Mouse (Mus musculus) hindbrain, embryonic 15.5 days (tissue): ENCODE data around the gene Aspa. TPM values are rescaled to one million over a fixed set of nuclear protein-coding genes. Genes with fewer than 3 reads are reported as not detected.
"Not testable (repeated sequence)": the region's sequence is repeated elsewhere in the genome, so short reads cannot be mapped to it uniquely, and the experiment has no call there.

ENCODE experiments used
- ATAC-seq: fragments of 200-750 bp; cut with Nextera tagmentation; 2 replicates; pipeline ENCODE4 v1.8.0; 2017; ENCODE audit warnings: low read depth, moderate number of reproducible peaks, moderate TSS enrichment; ENCODE audit not compliant: low FRiP score
- H3K27ac ChIP-seq: fragments of 300-500 bp; sonication (generic); replicated peaks from 2 replicates; pipeline ENCODE4 v1.5.1; 2015; ENCODE audit warnings: mild to moderate bottlenecking, inconsistent platforms
- H3K27me3 ChIP-seq: fragments of 300-500 bp; sonication (generic); 2 replicates; pipeline ENCODE4 v1.6.1; 2015; ENCODE audit warnings: control low read depth, inconsistent platforms
- H3K36me3 ChIP-seq: fragments of 300-500 bp; sonication (generic); 2 replicates; pipeline ENCODE4 v1.6.1; 2015; ENCODE audit warnings: control low read depth, inconsistent platforms
- H3K4me1 ChIP-seq: fragments of 300-500 bp; sonication (generic); replicated peaks from 2 replicates; pipeline ENCODE4 v1.6.1; 2015; ENCODE audit warnings: control low read depth, inconsistent platforms
- H3K4me2 ChIP-seq: fragments of 300-500 bp; sonication (generic); 2 replicates; pipeline ENCODE4 v1.6.1; 2015; ENCODE audit warnings: moderate library complexity, mild to moderate bottlenecking, inconsistent platforms
- H3K4me3 ChIP-seq: fragments of 300-500 bp; sonication (generic); 2 replicates; pipeline ENCODE4 v1.5.1; 2015; ENCODE audit warnings: mild to moderate bottlenecking, inconsistent platforms
- H3K9ac ChIP-seq: fragments of 300-500 bp; sonication (generic); 2 replicates; pipeline ENCODE4 v1.6.1; 2015; ENCODE audit warnings: inconsistent platforms
- H3K9me3 ChIP-seq: fragments of 300-500 bp; sonication (generic); 2 replicates; pipeline ENCODE4 v1.6.1; 2016; ENCODE audit warnings: control low read depth, inconsistent platforms
- WGBS: fragments of 180-500 bp; shearing (Covaris S2); methylation state at CpG from one replicate; pipeline ENCODE4 v1.1.7; 2015; 5-methylcytosine and 5-hydroxymethylcytosine counted together
- polyA plus RNA-seq: library from polyadenylated mRNA; unstranded; fragments of >200 nt; fragmentation: Nextera tagmentation; extraction: Ambion mirVana; gene quantifications from 2 replicates; pipeline ENCODE4 v1.2.1, GENCODE M21; 2015

The Aspa gene
- polyA plus RNA-seq: 2.0 and 2.2 TPM in 2 replicates

- Histone ChIP-seq H3K4me2 (no peak within 1 kb of the TSS), H3K9me3 (no peaks in the 10 kb centered on the region), H3K9ac (no peak within 1 kb of the TSS), H3K27me3 (no peaks in the 10 kb centered on the region), H3K36me3 (no peaks in the 10 kb centered on the region), H3K4me1 (no peaks in the 10 kb centered on the region), H3K27ac (no peak within 1 kb of the TSS), H3K4me3 (no peak within 1 kb of the TSS)
- no peak for ATAC-seq
- 78% methylated on average over 27 of the region's 27 CpGs for WGBS
Measured at GRCm38 (mm10) chr11:73329442-73329841, at the start of gene Aspa, which contains the start of the genes Gm49340 and Spata22. Aspa (minus strand) TSS chr11:73329596. Gm49340 (plus strand) TSS chr11:73329741. Spata22 (plus strand) TSS chr11:73329741.

- no peak within 1 kb of the TSS for H3K27ac ChIP-seq
- no peak within 1 kb of the TSS for H3K4me3 ChIP-seq
- H3K27me3 ChIP-seq: no peaks in the 10 kb centered on the region
- H3K4me1 ChIP-seq: no peaks in the 10 kb centered on the region
- no peaks in the 10 kb centered on the region for H3K9me3 ChIP-seq
- no peaks in the 10 kb centered on the region for H3K36me3 ChIP-seq
- H3K4me2 ChIP-seq: no peak within 1 kb of the TSS
- H3K9ac ChIP-seq: no peak within 1 kb of the TSS
- no peak for ATAC-seq
- 96% methylated on average over 2 of the region's 2 CpGs for WGBS
Measured at GRCm38 (mm10) chr11:73370946-73371345, 41.5 kb upstream of the Aspa start, which contains the start of gene Olfr376. Olfr376 (plus strand) TSS chr11:73371246.

- H3K27me3 ChIP-seq: no peaks in the 10 kb centered on the region
Measured at GRCm38 (mm10) chr11:73350483-73350882, 21.1 kb upstream of the Aspa start, which contains the start of gene Olfr20. Olfr20 (plus strand) TSS chr11:73350783.

GRCm38 (mm10) chr11:73336919-73337318 is 7.5 kb upstream of the Aspa start:
- H3K9ac ChIP-seq: no peak overlapping the region
- no peak overlapping the region for H3K27ac ChIP-seq
- H3K4me1 ChIP-seq: no peaks in the 10 kb centered on the region
- H3K4me3 ChIP-seq: no peak overlapping the region
- H3K36me3 ChIP-seq: no peaks in the 10 kb centered on the region
- H3K4me2 ChIP-seq: no peak overlapping the region
- no peaks in the 10 kb centered on the region for H3K27me3 ChIP-seq
- 79% methylated on average over 4 of the region's 4 CpGs for WGBS
- no peak for ATAC-seq
- no peaks in the 10 kb centered on the region for H3K9me3 ChIP-seq

More at GRCm38 (mm10) chr11:73350483-73350882, 21.1 kb upstream of the Aspa start, which contains the start of gene Olfr20:
- H3K9ac ChIP-seq: no peak within 1 kb of the TSS
- H3K27ac ChIP-seq: no peak within 1 kb of the TSS
- 45% methylated on average over 3 of the region's 3 CpGs for WGBS
- H3K4me2 ChIP-seq: no peak within 1 kb of the TSS
- H3K9me3 ChIP-seq: no peaks in the 10 kb centered on the region
- no peaks in the 10 kb centered on the region for H3K36me3 ChIP-seq
- no peak for ATAC-seq
- H3K4me1 ChIP-seq: no peaks in the 10 kb centered on the region
- no peak within 1 kb of the TSS for H3K4me3 ChIP-seq

- no peaks in the 10 kb centered on the region for H3K36me3 ChIP-seq
- no peaks in the 10 kb centered on the region for H3K27me3 ChIP-seq
- H3K27ac ChIP-seq: no peak overlapping the region
- no peak overlapping the region for H3K9ac ChIP-seq
- 0 out of 2 replicates have a peak, but pooled peaks have one; percentile 63 for ATAC-seq
- no peak overlapping the region for H3K4me3 ChIP-seq
- no peak overlapping the region for H3K4me2 ChIP-seq
- H3K4me1 ChIP-seq: no peaks in the 10 kb centered on the region
- 65% methylated on average over 2 of the region's 2 CpGs for WGBS
- H3K9me3 ChIP-seq: no peaks in the 10 kb centered on the region
Measured at GRCm38 (mm10) chr11:73333357-73333756, 4.0 kb upstream of the Aspa start.

- H3K4me3 ChIP-seq: no peak overlapping the region
- ATAC-seq: no peak
- no peaks in the 10 kb centered on the region for H3K27me3 ChIP-seq
- H3K27ac ChIP-seq: no peak overlapping the region
- no peak overlapping the region for H3K9ac ChIP-seq
- 63% methylated on average over 4 of the region's 4 CpGs for WGBS
- no peaks in the 10 kb centered on the region for H3K36me3 ChIP-seq
- H3K9me3 ChIP-seq: no peaks in the 10 kb centered on the region
- H3K4me1 ChIP-seq: no peaks in the 10 kb centered on the region
- no peak overlapping the region for H3K4me2 ChIP-seq
Measured at GRCm38 (mm10) chr11:73327361-73327760, 2.0 kb downstream of the Aspa start.

- Histone ChIP-seq H3K4me2 (no peak overlapping the region), H3K27ac (no peak overlapping the region)
- no peak for ATAC-seq
Measured at GRCm38 (mm10) chr11:73326485-73326886, 2.9 kb downstream of the Aspa start.

GRCm38 (mm10) chr11:73323906-73324830 is 5.2 kb downstream of the Aspa start:
- no peak overlapping the region for H3K4me3 ChIP-seq
- WGBS: 80% methylated on average over 9 of the region's 9 CpGs
- no peaks in the 10 kb centered on the region for H3K36me3 ChIP-seq
- H3K9ac ChIP-seq: no peak overlapping the region
- H3K9me3 ChIP-seq: no peaks in the 10 kb centered on the region
- no peak overlapping the region for H3K27ac ChIP-seq
- H3K27me3 ChIP-seq: no peaks in the 10 kb centered on the region
- H3K4me2 ChIP-seq: no peak overlapping the region
- no peak for ATAC-seq
- no peaks in the 10 kb centered on the region for H3K4me1 ChIP-seq

More at GRCm38 (mm10) chr11:73326485-73326886, 2.9 kb downstream of the Aspa start:
- Histone ChIP-seq H3K27me3 (no peaks in the 10 kb centered on the region), H3K4me3 (no peak overlapping the region), H3K9me3 (no peaks in the 10 kb centered on the region), H3K4me1 (no peaks in the 10 kb centered on the region), H3K36me3 (no peaks in the 10 kb centered on the region), H3K9ac (no peak overlapping the region)
- 58% methylated on average over 12 of the region's 12 CpGs for WGBS

GRCm38 (mm10) chr11:73321064-73321463 is 8.3 kb downstream of the Aspa start:
- H3K4me2 ChIP-seq, H3K4me3 ChIP-seq, H3K9ac ChIP-seq, H3K27me3 ChIP-seq, H3K36me3 ChIP-seq, ATAC-seq, H3K27ac ChIP-seq, H3K4me1 ChIP-seq, H3K9me3 ChIP-seq: not testable (repeated sequence)
- WGBS: 97% methylated on average over 13 of the region's 13 CpGs

- WGBS: 79% methylated on average over 2 of the region's 2 CpGs
- H3K4me3 ChIP-seq, H3K36me3 ChIP-seq, H3K4me2 ChIP-seq, ATAC-seq, H3K4me1 ChIP-seq, H3K9ac ChIP-seq, H3K27ac ChIP-seq, H3K27me3 ChIP-seq, H3K9me3 ChIP-seq: not testable (repeated sequence)
Measured at GRCm38 (mm10) chr11:73318581-73318980, 10.8 kb downstream of the Aspa start.

GRCm38 (mm10) chr11:73315961-73316360 is 13.4 kb downstream of the Aspa start:
- no peak for ATAC-seq
- H3K4me1 ChIP-seq: no peaks in the 10 kb centered on the region
- no peaks in the 10 kb centered on the region for H3K36me3 ChIP-seq
- 41% methylated on average over 3 of the region's 3 CpGs for WGBS
- H3K27me3 ChIP-seq: no peaks in the 10 kb centered on the region
- no peaks in the 10 kb centered on the region for H3K9me3 ChIP-seq
- H3K4me3 ChIP-seq: no peak overlapping the region
- no peak overlapping the region for H3K27ac ChIP-seq
- no peak overlapping the region for H3K4me2 ChIP-seq
- H3K9ac ChIP-seq: no peak overlapping the region

GRCm38 (mm10) chr11:73303123-73303522 is 26.3 kb downstream of the Aspa start:
- no peak for ATAC-seq
- Histone ChIP-seq H3K9me3 (no peaks in the 10 kb centered on the region), H3K9ac (no peak overlapping the region), H3K4me3 (no peak overlapping the region), H3K4me2 (no peak overlapping the region), H3K27me3 (no peaks in the 10 kb centered on the region), H3K36me3 (no peaks in the 10 kb centered on the region), H3K4me1 (no peaks in the 10 kb centered on the region), H3K27ac (no peak overlapping the region)
- WGBS: 40% methylated on average over 2 of the region's 2 CpGs
